Mouse (Mus musculus) hindbrain, postnatal 0 days (tissue): Measurements from ENCODE around the gene Kcnn4. TPM values are rescaled to one million over a fixed set of nuclear protein-coding genes. Genes with fewer than 3 reads are reported as not detected.

Experiments
- ATAC-seq: fragments of 200-750 bp; cut with Nextera tagmentation; 2 replicates; pipeline ENCODE4 v1.8.0; 2017; ENCODE audit warnings: mild to moderate bottlenecking, moderate TSS enrichment, moderate library complexity
- DNase-seq: peaks from one replicate; pipeline ENCODE4 v3.0.0-alpha.2; 2015; ENCODE audit warnings: low spot score
- H3K27ac ChIP-seq: fragments of 300-500 bp; sonication (generic); 2 replicates; pipeline ENCODE4 v1.5.1; 2014; ENCODE audit warnings: mild to moderate bottlenecking
- H3K27me3 ChIP-seq: fragments of 300-500 bp; sonication (generic); 2 replicates; pipeline ENCODE4 v1.6.1; 2014; ENCODE audit warnings: low read length, mixed read lengths; ENCODE audit not compliant: insufficient read depth
- H3K36me3 ChIP-seq: fragments of 300-500 bp; sonication (generic); 2 replicates; pipeline ENCODE4 v1.6.1; 2014; ENCODE audit warnings: low read length, mixed read lengths; ENCODE audit not compliant: insufficient read depth
- H3K4me1 ChIP-seq: fragments of 300-500 bp; sonication (generic); 2 replicates; pipeline ENCODE4 v1.6.1; 2014; ENCODE audit warnings: antibody characterized with exemption, low read length, mixed read lengths; ENCODE audit not compliant: insufficient read depth
- H3K4me2 ChIP-seq: fragments of 300-500 bp; sonication (generic); 2 replicates; pipeline ENCODE4 v1.6.1; 2014; ENCODE audit warnings: low read depth, mild to moderate bottlenecking, low read length, moderate library complexity, mixed read lengths
- H3K4me3 ChIP-seq: fragments of 300-500 bp; sonication (generic); 2 replicates; pipeline ENCODE4 v1.5.1; 2014; ENCODE audit warnings: low read length
- H3K9ac ChIP-seq: fragments of 300-500 bp; sonication (generic); replicated peaks from 2 replicates; pipeline ENCODE4 v1.6.1; 2014; ENCODE audit warnings: mild to moderate bottlenecking, low read length, moderate library complexity, mixed read lengths
- H3K9me3 ChIP-seq: fragments of 300-500 bp; sonication (generic); 2 replicates; pipeline ENCODE4 v1.6.1; 2016; ENCODE audit warnings: low read length, mixed read lengths
- CTCF ChIP-seq: IDR thresholded peaks from 2 replicates; pipeline ENCODE4 v1.5.1; 2016; ENCODE audit warnings: antibody characterized with exemption, control low read depth, low read depth
- WGBS: fragments of 180-500 bp; shearing (Covaris S2); extraction: QIAGEN DNeasy Blood & Tissue Kit; methylation state at CpG from one replicate; pipeline ENCODE4 v1.1.7; 2014; 5-methylcytosine and 5-hydroxymethylcytosine counted together
- polyA plus RNA-seq: library from polyadenylated mRNA; unstranded; fragments of >200 nt; fragmentation: Nextera tagmentation; extraction: Ambion mirVana; gene quantifications from 2 replicates; pipeline ENCODE4 v1.2.1, GENCODE M21; 2015
- total RNA-seq: library from RNA; depleted of rRNA; stranded (reverse); fragments of >200 nt; gene quantifications from 2 replicates; pipeline ENCODE4 v1.2.3, GENCODE M21; 2014

Gene Kcnn4
- total and polyA plus RNA-seq, 2 experiments from 2014 or later, result 1.2 to 3.9 TPM

GRCm38 (mm10) chr7:24355646-24356045, 14.4 kb upstream of the Kcnn4 start:
- WGBS, result 85% methylated on average over 6 of the region's 6 CpGs
- DNase-seq (no peak), ATAC-seq (no peak)
- Histone ChIP-seq H3K4me1 (no peaks in the 10 kb centered on the region), H3K27me3 (no peaks in the 10 kb centered on the region), H3K4me2 (no peak overlapping the region), H3K9ac (no peak overlapping the region), H3K9me3 (no peaks in the 10 kb centered on the region), H3K4me3 (no peak overlapping the region), H3K36me3 (no peaks in the 10 kb centered on the region), H3K27ac (no peak overlapping the region)
- no peak for TF ChIP-seq CTCF

- 82% methylated on average over 10 of the region's 10 CpGs for WGBS
- no peaks in the 10 kb centered on the region for H3K4me1 ChIP-seq
- H3K36me3 ChIP-seq, result no peaks in the 10 kb centered on the region
- H3K9me3 ChIP-seq, result no peaks in the 10 kb centered on the region
- ATAC-seq (no peak), DNase-seq (no peak)
- no peak overlapping the region for H3K4me2 ChIP-seq
- H3K9ac ChIP-seq, result no peak overlapping the region
- no peaks in the 10 kb centered on the region for H3K27me3 ChIP-seq
- TF ChIP-seq CTCF, result no peak
- H3K4me3 ChIP-seq, result no peak overlapping the region
- no peak overlapping the region for H3K27ac ChIP-seq
These were observed 14.0 kb upstream of the Kcnn4 start for GRCm38 (mm10) chr7:24356081-24356480.

GRCm38 (mm10) chr7:24357899-24358298, 12.2 kb upstream of the Kcnn4 start:
- Histone ChIP-seq H3K9ac (no peak overlapping the region), H3K4me1 (no peaks in the 10 kb centered on the region), H3K4me2 (no peak overlapping the region), H3K4me3 (no peak overlapping the region), H3K36me3 (no peaks in the 10 kb centered on the region), H3K9me3 (no peaks in the 10 kb centered on the region), H3K27ac (no peak overlapping the region), H3K27me3 (no peaks in the 10 kb centered on the region)
- no peak for ATAC-seq
- DNase-seq, result no peak
- WGBS, result 48% methylated on average over 4 of the region's 4 CpGs
- TF ChIP-seq CTCF, result peak; percentile 54

- no peak overlapping the region for H3K4me3 ChIP-seq
- no peaks in the 10 kb centered on the region for H3K4me1 ChIP-seq
- H3K27ac ChIP-seq, result no peak overlapping the region
- H3K36me3 ChIP-seq, result no peaks in the 10 kb centered on the region
- ATAC-seq, result no peak
- H3K4me2 ChIP-seq, result no peak overlapping the region
- H3K9me3 ChIP-seq, result no peaks in the 10 kb centered on the region
- no peak for TF ChIP-seq CTCF
- no peak overlapping the region for H3K9ac ChIP-seq
- no peak for DNase-seq
- no peaks in the 10 kb centered on the region for H3K27me3 ChIP-seq
- WGBS, result 24% methylated on average over 9 of the region's 9 CpGs
These were observed 10.8 kb upstream of the Kcnn4 start for GRCm38 (mm10) chr7:24359269-24359668.

GRCm38 (mm10) chr7:24361001-24361400, 9.1 kb upstream of the Kcnn4 start:
- 62% methylated on average over 4 of the region's 4 CpGs for WGBS
- ATAC-seq, result no peak
- no peak overlapping the region for H3K9ac ChIP-seq
- no peaks in the 10 kb centered on the region for H3K36me3 ChIP-seq
- TF ChIP-seq CTCF, result peak; percentile 51
- H3K4me1 ChIP-seq, result peaks cover 3% of the 10 kb centered on the region; the same call in 1 of the 2 replicates
- H3K27me3 ChIP-seq, result no peaks in the 10 kb centered on the region
- no peaks in the 10 kb centered on the region for H3K9me3 ChIP-seq
- H3K4me2 ChIP-seq, result no peak overlapping the region
- H3K27ac ChIP-seq, result no peak overlapping the region
- no peak overlapping the region for H3K4me3 ChIP-seq
- DNase-seq, result peak; percentile 22

- Histone ChIP-seq H3K9me3 (no peaks in the 10 kb centered on the region), H3K4me3 (no peak overlapping the region), H3K9ac (no peak overlapping the region), H3K27ac (no peak overlapping the region), H3K36me3 (no peaks in the 10 kb centered on the region), H3K4me1 (peaks cover 3% of the 10 kb centered on the region; the same call in 1 of the 2 replicates), H3K4me2 (no peak overlapping the region), H3K27me3 (no peaks in the 10 kb centered on the region)
- ATAC-seq, result no peak
- peak; percentile 63 for DNase-seq
- peak; percentile 64 for TF ChIP-seq CTCF
- WGBS, result 22% methylated on average over 7 of the region's 7 CpGs
These were observed 6.8 kb upstream of the Kcnn4 start for GRCm38 (mm10) chr7:24363228-24363627.

GRCm38 (mm10) chr7:24364827-24365226, 5.2 kb upstream of the Kcnn4 start:
- Histone ChIP-seq H3K4me2 (no peak overlapping the region), H3K4me3 (no peak overlapping the region), H3K9ac (peak overlapping the region; percentile 24; the same call in 1 of the 2 replicates), H3K27ac (no peak overlapping the region), H3K4me1 (peaks cover 3% of the 10 kb centered on the region; the same call in 1 of the 2 replicates), H3K27me3 (no peaks in the 10 kb centered on the region), H3K36me3 (no peaks in the 10 kb centered on the region), H3K9me3 (no peaks in the 10 kb centered on the region)
- ATAC-seq (peak; percentile 71), DNase-seq (peak; percentile 95)
- WGBS, result 20% methylated on average over 10 of the region's 10 CpGs
- peak; percentile 95 for TF ChIP-seq CTCF
